Mouse (Mus musculus) liver, embryonic 11.5 days (tissue): ENCODE measurements around the gene Rfc2. TPM values are rescaled to one million over a fixed set of nuclear protein-coding genes. Genes with fewer than 3 reads are reported as not detected.

Experiments
- ATAC-seq: fragments of 200-750 bp; cut with Nextera tagmentation; replicated peaks from 2 replicates; pipeline ENCODE4 v1.8.0; 2017; ENCODE audit warnings: moderate number of reproducible peaks, mild to moderate bottlenecking, moderate TSS enrichment, moderate library complexity; ENCODE audit not compliant: low FRiP score
- DNase-seq: peaks from one replicate; pipeline ENCODE4 v3.0.0-alpha.2; 2017; ENCODE audit warnings: low spot score
- H3K27ac ChIP-seq: fragments of 300-500 bp; sonication (generic); 2 replicates; pipeline ENCODE4 v1.5.1; 2014; ENCODE audit warnings: mild to moderate bottlenecking, low read depth, low read length, control low read depth
- H3K27me3 ChIP-seq: fragments of 300-500 bp; sonication (generic); replicated peaks from 2 replicates; pipeline ENCODE4 v1.6.1; 2014; ENCODE audit warnings: low read length, mixed read lengths; ENCODE audit not compliant: control insufficient read depth, insufficient read depth
- H3K36me3 ChIP-seq: fragments of 300-500 bp; sonication (generic); 2 replicates; pipeline ENCODE4 v1.6.1; 2014; ENCODE audit warnings: mild to moderate bottlenecking, low read length, moderate library complexity, mixed read lengths; ENCODE audit not compliant: control insufficient read depth, insufficient read depth
- H3K4me1 ChIP-seq: fragments of 300-500 bp; sonication (generic); replicated peaks from 2 replicates; pipeline ENCODE4 v1.6.1; 2014; ENCODE audit warnings: low read length, mixed read lengths; ENCODE audit not compliant: control insufficient read depth, insufficient read depth
- H3K4me2 ChIP-seq: fragments of 300-500 bp; sonication (generic); 2 replicates; pipeline ENCODE4 v1.6.1; 2014; ENCODE audit warnings: mild to moderate bottlenecking, control low read depth, moderate library complexity
- H3K4me3 ChIP-seq: fragments of 300-500 bp; sonication (generic); 2 replicates; pipeline ENCODE4 v1.5.1; 2014; ENCODE audit warnings: low read depth, low read length, control low read depth
- H3K9ac ChIP-seq: fragments of 300-500 bp; sonication (generic); 2 replicates; pipeline ENCODE4 v1.6.1; 2014; ENCODE audit warnings: low read depth, low read length, control low read depth
- H3K9me3 ChIP-seq: fragments of 300-500 bp; sonication (generic); 2 replicates; pipeline ENCODE4 v1.6.1; 2016; ENCODE audit warnings: low read length, inconsistent platforms, mixed read lengths; ENCODE audit not compliant: control insufficient read depth
- WGBS: fragments of 180-500 bp; shearing (Covaris S2); extraction: QIAGEN DNeasy Blood & Tissue Kit; methylation state at CpG from one replicate; pipeline ENCODE4 v1.1.7; 2014; 5-methylcytosine and 5-hydroxymethylcytosine counted together
- polyA plus RNA-seq: library from polyadenylated mRNA; unstranded; fragments of >200 nt; fragmentation: Nextera tagmentation; extraction: Ambion mirVana; gene quantifications from 2 replicates; pipeline ENCODE4 v1.2.1, GENCODE M21; 2014

The Rfc2 gene
- polyA plus RNA-seq, 1 experiment from 2014 or later, result 363 TPM

GRCm38 (mm10) chr5:134615780-134616179 is 34.6 kb downstream of the Rfc2 start:
- Histone ChIP-seq H3K36me3 (peaks cover 19% of the 10 kb centered on the region), H3K9ac (no peak overlapping the region), H3K27me3 (no peaks in the 10 kb centered on the region), H3K4me2 (no peak overlapping the region), H3K9me3 (no peaks in the 10 kb centered on the region), H3K27ac (no peak overlapping the region), H3K4me3 (no peak overlapping the region), H3K4me1 (no peaks in the 10 kb centered on the region; the same call in 1 of the 2 replicates)
- WGBS, result 67% methylated on average over 4 of the region's 4 CpGs
- ATAC-seq, result no peak
- DNase-seq, result no peak

GRCm38 (mm10) chr5:134617071-134617470 is 35.9 kb downstream of the Rfc2 start:
- DNase-seq (no peak), ATAC-seq (peak; percentile 50)
- Histone ChIP-seq H3K9ac (no peak overlapping the region), H3K4me2 (no peak overlapping the region), H3K9me3 (no peaks in the 10 kb centered on the region), H3K36me3 (peaks cover 31% of the 10 kb centered on the region), H3K27ac (no peak overlapping the region), H3K4me1 (no peaks in the 10 kb centered on the region; the same call in 1 of the 2 replicates), H3K4me3 (no peak overlapping the region), H3K27me3 (no peaks in the 10 kb centered on the region)
- WGBS, result 46% methylated on average over 3 of the region's 3 CpGs

GRCm38 (mm10) chr5:134620457-134620856 is 39.3 kb downstream of the Rfc2 start:
- peaks cover 61% of the 10 kb centered on the region for H3K36me3 ChIP-seq
- no peak overlapping the region for H3K4me2 ChIP-seq
- no peaks in the 10 kb centered on the region for H3K4me1 ChIP-seq
- no peaks in the 10 kb centered on the region for H3K9me3 ChIP-seq
- no peak for ATAC-seq
- DNase-seq, result no peak
- no peak overlapping the region for H3K4me3 ChIP-seq
- H3K9ac ChIP-seq, result no peak overlapping the region
- H3K27me3 ChIP-seq, result no peaks in the 10 kb centered on the region
- H3K27ac ChIP-seq, result no peak overlapping the region
- 92% methylated on average over 9 of the region's 9 CpGs for WGBS

- Histone ChIP-seq H3K9ac (no peak overlapping the region), H3K4me3 (no peak overlapping the region), H3K27ac (no peak overlapping the region), H3K4me2 (no peak overlapping the region), H3K9me3 (no peaks in the 10 kb centered on the region), H3K4me1 (no peaks in the 10 kb centered on the region), H3K27me3 (no peaks in the 10 kb centered on the region), H3K36me3 (peaks cover 67% of the 10 kb centered on the region)
- ATAC-seq (no peak), DNase-seq (no peak)
- WGBS, result 86% methylated on average over 16 of the region's 16 CpGs
Observed at GRCm38 (mm10) chr5:134621099-134621640, 40.0 kb downstream of the Rfc2 start.

GRCm38 (mm10) chr5:134622069-134622468 is 40.9 kb downstream of the Rfc2 start:
- H3K4me1 ChIP-seq, result no peaks in the 10 kb centered on the region
- peaks cover 76% of the 10 kb centered on the region for H3K36me3 ChIP-seq
- no peaks in the 10 kb centered on the region for H3K9me3 ChIP-seq
- H3K9ac ChIP-seq, result no peak overlapping the region
- DNase-seq, result no peak
- H3K27ac ChIP-seq, result no peak overlapping the region
- WGBS, result 86% methylated on average over 2 of the region's 2 CpGs
- no peak overlapping the region for H3K4me3 ChIP-seq
- no peak for ATAC-seq
- H3K27me3 ChIP-seq, result no peaks in the 10 kb centered on the region
- H3K4me2 ChIP-seq, result no peak overlapping the region

- ATAC-seq, result no peak
- no peaks in the 10 kb centered on the region for H3K27me3 ChIP-seq
- H3K4me3 ChIP-seq, result no peak overlapping the region
- H3K4me1 ChIP-seq, result no peaks in the 10 kb centered on the region
- WGBS, result 64% methylated on average over 4 of the region's 4 CpGs
- no peak overlapping the region for H3K4me2 ChIP-seq
- no peaks in the 10 kb centered on the region for H3K9me3 ChIP-seq
- no peak for DNase-seq
- H3K36me3 ChIP-seq, result peaks cover 55% of the 10 kb centered on the region
- H3K9ac ChIP-seq, result no peak overlapping the region
- H3K27ac ChIP-seq, result no peak overlapping the region
Observed at GRCm38 (mm10) chr5:134629508-134629907, 48.3 kb downstream of the Rfc2 start.

GRCm38 (mm10) chr5:134630835-134631234 is 49.7 kb downstream of the Rfc2 start:
- DNase-seq, result no peak
- Histone ChIP-seq H3K4me1 (no peaks in the 10 kb centered on the region), H3K27me3 (no peaks in the 10 kb centered on the region), H3K36me3 (peaks cover 49% of the 10 kb centered on the region), H3K9me3 (no peaks in the 10 kb centered on the region), H3K9ac (no peak overlapping the region), H3K4me3 (no peak overlapping the region), H3K4me2 (no peak overlapping the region), H3K27ac (no peak overlapping the region)
- no peak for ATAC-seq

GRCm38 (mm10) chr5:134632841-134633240 is 51.7 kb downstream of the Rfc2 start:
- Histone ChIP-seq H3K27me3 (no peaks in the 10 kb centered on the region), H3K27ac (no peak overlapping the region), H3K36me3 (peaks cover 35% of the 10 kb centered on the region), H3K9ac (no peak overlapping the region), H3K9me3 (no peaks in the 10 kb centered on the region), H3K4me2 (no peak overlapping the region), H3K4me1 (peaks cover 8% of the 10 kb centered on the region), H3K4me3 (no peak overlapping the region)
- no peak for ATAC-seq
- no peak for DNase-seq
- WGBS, result 72% methylated on average over 2 of the region's 2 CpGs

- H3K9ac ChIP-seq, result peak overlapping the region; percentile 99
- H3K4me2 ChIP-seq, result peak overlapping the region; percentile 85
- no peak for ATAC-seq
- H3K4me3 ChIP-seq, result peak overlapping the region; percentile 93
- H3K27ac ChIP-seq, result peak overlapping the region; percentile 88; the same call in 1 of the 2 replicates
- H3K9me3 ChIP-seq, result no peaks in the 10 kb centered on the region
- peaks cover 12% of the 10 kb centered on the region for H3K4me1 ChIP-seq
- H3K36me3 ChIP-seq, result peaks cover 18% of the 10 kb centered on the region
- DNase-seq, result no peak
- no peaks in the 10 kb centered on the region for H3K27me3 ChIP-seq
- 23% methylated on average over 5 of the region's 5 CpGs for WGBS
Observed at GRCm38 (mm10) chr5:134637820-134638367, 56.7 kb downstream of the Rfc2 start.
